Mouse (Mus musculus) liver, adult 10 weeks (tissue): ENCODE measurements around the gene Tjp2. TPM values are rescaled to one million over a fixed set of nuclear protein-coding genes. Genes with fewer than 3 reads are reported as not detected.

Experiments
- polyA plus RNA-seq: library from polyadenylated mRNA; stranded (reverse); fragments of 350-450 nt; fragmentation: Illumina TruSeq; extraction: RNeasy Lipid Tissue Mini Kit (QIAGEN cat#74804); gene quantifications from one replicate; pipeline ENCODE4 v1.2.3, GENCODE M21; 2014; ENCODE audit warnings: low read depth, low replicate concordance

Tjp2 gene
- 5.7 TPM for polyA plus RNA-seq

GRCm38 (mm10) chr19:24224500-24225304 is at the start of gene Tjp2:
Tjp2 (minus strand) TSS chr19:24225030.

Other genes starting within 250 kb of the Tjp2 start
- gene Fam189a2, start 194.0 kb downstream of the Tjp2 start, polyA plus RNA-seq: 0.29 TPM
- 2.7 TPM for gene Fxn, start 55.6 kb upstream of the Tjp2 start, polyA plus RNA-seq